Mouse (Mus musculus) stomach, postnatal 0 days (tissue): Measurements from ENCODE around the gene Nhsl2.

Experiments
- CTCF ChIP-seq: IDR thresholded peaks from 2 replicates; pipeline ENCODE4 v1.5.1; 2016; ENCODE audit warnings: antibody characterized with exemption, low read depth, mild to moderate bottlenecking, moderate library complexity
- EP300 ChIP-seq: optimal IDR thresholded peaks from 2 replicates; pipeline ENCODE3; 2016; ENCODE audit warnings: antibody characterized with exemption

GRCm38 (mm10) chrX:101907301-101907700 is 58.1 kb downstream of the Nhsl2 start:
- TF ChIP-seq CTCF (no peak), EP300 (no peak)
